Mouse (Mus musculus) testis, adult 2 months (tissue): ENCODE measurements around the gene Arsg.

Source experiments
- CTCF ChIP-seq: fragments of 200-500 bp; IDR thresholded peaks from 2 replicates; pipeline ENCODE4 v1.5.1; 2012; ENCODE audit warnings: low read depth, mild to moderate bottlenecking, inconsistent platforms, low read length, moderate library complexity; ENCODE audit not compliant: control insufficient read depth, insufficient read depth, insufficient replicate concordance
- POLR2A ChIP-seq: fragments of 200-500 bp; IDR thresholded peaks from 2 replicates; pipeline ENCODE4 v1.6.1; 2012; ENCODE audit warnings: low read depth, mild to moderate bottlenecking, inconsistent platforms, low read length, moderate library complexity; ENCODE audit not compliant: control insufficient read depth

DNA sequence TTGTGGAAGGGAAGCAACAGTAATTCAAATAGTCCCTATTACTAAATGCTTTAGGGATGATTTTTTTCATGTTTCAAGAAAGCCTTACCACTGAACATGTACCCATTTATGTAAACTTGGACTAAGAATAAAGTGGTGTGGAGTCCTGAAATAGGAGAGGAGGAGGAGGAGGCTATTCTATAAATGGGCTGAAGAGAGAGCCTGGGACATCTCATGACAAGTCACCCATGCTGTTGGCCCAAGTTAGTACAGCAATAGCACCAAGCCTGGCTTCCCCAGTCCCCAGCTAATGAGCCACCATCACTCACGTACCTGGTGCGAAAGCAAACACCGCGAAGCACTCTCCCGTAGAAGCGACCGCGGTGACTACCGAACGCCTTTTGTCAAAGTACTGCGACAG is 15.0 kb upstream of the Arsg start:
- TF ChIP-seq CTCF (no peak), POLR2A (no peak)
